Mouse (Mus musculus): ENCODE results near the gene 1700129C05Rik. TPM values are rescaled to one million over a fixed set of nuclear protein-coding genes. Genes with fewer than 3 reads are reported as not detected.
A peak's percentile ranks its signal among the peaks of the same experiment; 100 is the strongest.

The 1700129C05Rik gene
- not detected in 2 replicates for polyA plus RNA-seq (2016; fragmentation: Nextera tagmentation; extraction: Ambion mirVana)

DNA sequence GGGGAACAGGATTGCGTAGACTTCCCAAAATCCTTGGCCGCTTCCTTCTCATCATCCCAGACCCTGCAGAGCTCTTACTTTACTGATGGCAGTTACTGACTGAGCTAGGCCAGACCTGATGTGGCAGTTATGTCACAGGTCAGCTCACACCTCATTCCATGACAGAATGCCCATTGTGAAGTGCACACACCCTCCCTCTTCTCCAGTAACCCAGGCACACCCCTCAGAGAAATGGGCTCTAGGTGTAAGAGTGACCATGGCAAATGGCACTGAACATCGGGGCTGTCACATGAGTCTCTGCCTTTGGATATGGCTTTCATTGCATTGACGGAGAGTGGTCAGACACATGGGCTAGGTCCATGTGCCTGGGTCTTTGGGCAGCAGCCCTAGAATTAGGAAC, at the start of gene 1700129C05Rik:
1700129C05Rik (minus strand) TSS at position 101 of the 400 bp plus-strand sequence.
- no peak within 1 kb of the TSS for H3K4me3 ChIP-seq
- H3K36me3 ChIP-seq, result no peaks in the 10 kb centered on the region
- no peaks in the 10 kb centered on the region for H3K9me3 ChIP-seq (replicated peaks)
- H3K27me3 ChIP-seq (ENCODE audit: low read depth, poor library complexity, severe bottlenecking), result no peaks in the 10 kb centered on the region
- WGBS, result 91% methylated on average over 4 of the region's 4 CpGs
- no peak within 1 kb of the TSS for H3K27ac ChIP-seq (replicated peaks)
- no peak for DNase-seq (ENCODE audit: low spot score)
- H3K4me1 ChIP-seq, result no peaks in the 10 kb centered on the region

DNA sequence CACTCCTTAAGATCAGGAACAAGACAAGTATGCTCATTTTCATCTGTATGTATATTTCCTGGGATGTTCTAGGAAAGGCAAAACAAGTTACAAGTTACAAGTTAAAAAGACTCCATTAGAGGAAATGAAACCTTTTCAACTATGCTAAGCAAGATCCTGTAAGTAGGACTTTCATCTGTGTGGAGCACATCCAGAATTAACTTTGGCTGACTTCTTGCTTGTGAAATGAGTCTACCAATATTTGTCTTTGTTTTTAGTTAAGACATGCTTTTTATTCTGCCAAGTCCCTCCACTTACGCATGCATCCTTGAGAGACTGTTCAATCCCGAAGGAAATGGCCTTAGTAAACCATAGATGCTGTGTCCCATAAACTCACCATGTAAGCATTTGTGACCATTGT, 43.4 kb upstream of the 1700129C05Rik start:
- DNase-seq (ENCODE audit: low spot score), result no peak
- Histone ChIP-seq H3K4me3 (no peak overlapping the region), H3K27me3 (ENCODE audit: low read depth, poor library complexity, severe bottlenecking) (no peaks in the 10 kb centered on the region), H3K36me3 (no peaks in the 10 kb centered on the region), H3K4me1 (no peaks in the 10 kb centered on the region), H3K27ac (replicated peaks) (no peak overlapping the region), H3K9me3 (replicated peaks) (no peaks in the 10 kb centered on the region)
- 88% methylated on average over 2 of the region's 2 CpGs for WGBS

DNA sequence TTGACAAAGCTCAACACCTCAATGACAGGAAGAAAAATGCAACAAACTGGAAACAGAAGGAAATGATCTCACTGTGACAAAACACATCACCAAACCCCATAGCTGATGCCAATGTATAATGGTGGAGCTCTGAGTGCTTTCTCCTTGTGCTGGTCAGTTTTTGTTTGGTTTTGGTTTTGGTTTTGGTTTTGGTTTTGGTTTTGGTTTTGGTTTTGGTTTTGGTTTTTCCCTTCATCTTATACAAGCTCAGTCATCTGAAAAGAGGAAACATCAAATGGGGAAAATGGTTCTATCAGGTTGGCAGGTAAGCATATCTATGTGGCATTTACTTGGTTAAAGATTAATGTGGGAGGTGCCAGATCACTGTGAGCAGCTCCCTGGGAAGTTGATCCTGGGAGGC, 42.8 kb upstream of the 1700129C05Rik start:
- Histone ChIP-seq H3K27me3 (ENCODE audit: low read depth, poor library complexity, severe bottlenecking) (no peaks in the 10 kb centered on the region), H3K4me1 (no peaks in the 10 kb centered on the region), H3K4me3 (no peak overlapping the region), H3K36me3 (no peaks in the 10 kb centered on the region), H3K27ac (replicated peaks) (no peak overlapping the region), H3K9me3 (replicated peaks) (no peaks in the 10 kb centered on the region)
- DNase-seq (ENCODE audit: low spot score), result no peak

DNA sequence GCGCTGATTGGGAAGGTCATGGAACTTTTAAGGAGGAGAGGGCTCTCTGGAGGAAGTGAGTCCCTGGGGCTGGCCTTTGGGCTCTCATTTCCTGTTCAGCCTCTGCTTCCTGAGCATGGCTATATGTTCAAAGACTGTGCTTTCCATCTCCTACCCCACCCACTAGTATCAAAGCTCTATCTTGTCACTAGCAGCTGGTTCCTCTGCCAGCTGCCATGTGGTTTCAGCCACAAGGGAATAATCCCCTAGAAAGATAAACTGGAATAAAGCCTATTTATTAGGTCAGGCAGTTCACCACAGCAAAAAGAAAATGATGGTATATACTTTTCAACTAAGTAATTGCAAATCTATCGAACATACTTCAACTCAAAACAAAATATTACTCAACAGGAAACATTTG, 40.0 kb upstream of the 1700129C05Rik start:
- no peaks in the 10 kb centered on the region for H3K36me3 ChIP-seq
- WGBS, result 86% methylated on average over 2 of the region's 2 CpGs
- no peaks in the 10 kb centered on the region for H3K27me3 ChIP-seq (ENCODE audit: low read depth, poor library complexity, severe bottlenecking)
- no peaks in the 10 kb centered on the region for H3K4me1 ChIP-seq
- no peak for DNase-seq (ENCODE audit: low spot score)
- no peak overlapping the region for H3K27ac ChIP-seq (replicated peaks)
- no peaks in the 10 kb centered on the region for H3K9me3 ChIP-seq (replicated peaks)
- no peak overlapping the region for H3K4me3 ChIP-seq

DNA sequence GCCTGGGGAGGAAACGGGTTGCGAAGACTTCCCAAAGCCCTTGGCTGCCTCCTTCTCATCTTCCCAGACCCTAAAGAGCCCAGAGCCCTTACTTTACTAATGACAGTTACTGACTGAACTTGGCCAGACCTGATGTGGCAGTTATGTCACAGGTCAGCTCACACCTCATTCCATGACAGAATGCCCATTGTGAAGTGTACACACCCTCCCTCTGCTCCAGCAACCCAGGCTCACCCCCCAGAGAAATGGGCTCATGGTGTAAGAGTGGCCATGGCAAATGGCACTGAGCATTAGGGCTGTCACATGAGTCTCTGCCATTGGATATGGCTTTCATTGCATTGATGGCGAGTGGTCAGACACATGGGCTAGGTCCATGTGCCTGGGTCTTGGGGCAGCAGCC, 36.0 kb upstream of the 1700129C05Rik start, which contains the start of gene Gm5142:
Gm5142 (minus strand) TSS at position 101 of the 400 bp plus-strand sequence.
- Histone ChIP-seq H3K27me3 (ENCODE audit: low read depth, poor library complexity, severe bottlenecking) (no peaks in the 10 kb centered on the region), H3K4me1 (no peaks in the 10 kb centered on the region), H3K9me3 (replicated peaks) (no peaks in the 10 kb centered on the region), H3K4me3 (no peak within 1 kb of the TSS), H3K27ac (replicated peaks) (no peak within 1 kb of the TSS), H3K36me3 (no peaks in the 10 kb centered on the region)
- DNase-seq (ENCODE audit: low spot score), result no peak
- WGBS, result 90% methylated on average over 3 of the region's 3 CpGs

DNA sequence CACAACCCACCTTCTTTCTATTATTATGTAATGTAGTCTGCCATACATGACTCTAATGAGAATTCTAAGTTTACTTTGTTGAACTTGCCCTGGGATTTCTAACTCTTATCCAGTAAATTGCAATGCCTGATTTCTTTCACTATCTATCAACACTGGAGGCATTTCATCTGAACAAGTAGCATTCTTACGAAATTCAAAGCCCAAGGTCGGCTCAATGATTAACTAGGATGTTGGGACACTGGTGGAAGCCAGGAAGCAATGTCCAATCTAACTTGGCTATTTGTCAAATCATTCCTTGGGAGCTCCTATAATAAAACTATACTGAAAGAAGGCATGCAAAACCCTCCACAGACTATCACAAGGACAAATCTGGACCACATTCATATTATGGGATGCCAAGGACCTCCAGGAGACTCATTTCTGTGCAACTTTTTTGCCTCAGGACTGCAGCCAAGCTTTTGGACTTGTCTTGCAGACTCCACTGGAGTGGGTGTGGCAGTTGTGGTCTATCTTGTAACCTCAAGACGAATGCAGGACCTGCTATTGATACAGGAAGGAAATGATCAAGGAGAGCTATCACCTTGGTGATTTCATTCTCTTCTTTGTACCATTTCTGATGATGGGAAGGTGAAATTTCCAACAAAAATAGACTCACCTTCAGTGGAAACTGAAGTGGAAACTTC, 14.5 kb upstream of the 1700129C05Rik start:
- no peak for DNase-seq (ENCODE audit: low spot score)
- Histone ChIP-seq H3K9me3 (replicated peaks) (no peaks in the 10 kb centered on the region), H3K36me3 (no peaks in the 10 kb centered on the region), H3K4me3 (no peak overlapping the region), H3K4me1 (no peaks in the 10 kb centered on the region), H3K27me3 (ENCODE audit: low read depth, poor library complexity, severe bottlenecking) (no peaks in the 10 kb centered on the region), H3K27ac (replicated peaks) (no peak overlapping the region)
- 76% methylated on average over 3 of the region's 3 CpGs for WGBS

DNA sequence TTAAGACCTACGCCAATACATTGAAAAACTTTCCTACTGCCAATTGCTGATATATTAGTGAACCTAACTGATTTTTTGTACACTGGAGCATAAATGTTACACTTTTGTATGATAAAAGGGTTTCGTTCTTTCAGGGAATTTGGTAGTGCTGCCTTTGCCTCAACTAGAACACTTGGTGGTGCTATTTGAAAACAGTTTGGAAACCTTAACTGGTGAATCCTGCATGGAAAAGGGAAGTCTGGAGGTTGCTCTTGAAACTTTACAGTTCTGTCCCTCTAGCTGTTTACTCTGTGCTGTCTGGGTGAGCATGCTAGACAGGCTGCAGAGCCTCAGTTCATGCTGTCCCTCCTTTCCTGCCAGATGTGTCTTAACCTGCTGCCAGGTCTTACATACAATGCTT, 12.9 kb upstream of the 1700129C05Rik start:
- Histone ChIP-seq H3K36me3 (no peaks in the 10 kb centered on the region), H3K4me1 (no peaks in the 10 kb centered on the region), H3K27me3 (ENCODE audit: low read depth, poor library complexity, severe bottlenecking) (no peaks in the 10 kb centered on the region), H3K27ac (replicated peaks) (no peak overlapping the region), H3K4me3 (no peak overlapping the region), H3K9me3 (replicated peaks) (no peaks in the 10 kb centered on the region)
- WGBS, result 87% methylated on average over 2 of the region's 2 CpGs
- DNase-seq (ENCODE audit: low spot score), result no peak

DNA sequence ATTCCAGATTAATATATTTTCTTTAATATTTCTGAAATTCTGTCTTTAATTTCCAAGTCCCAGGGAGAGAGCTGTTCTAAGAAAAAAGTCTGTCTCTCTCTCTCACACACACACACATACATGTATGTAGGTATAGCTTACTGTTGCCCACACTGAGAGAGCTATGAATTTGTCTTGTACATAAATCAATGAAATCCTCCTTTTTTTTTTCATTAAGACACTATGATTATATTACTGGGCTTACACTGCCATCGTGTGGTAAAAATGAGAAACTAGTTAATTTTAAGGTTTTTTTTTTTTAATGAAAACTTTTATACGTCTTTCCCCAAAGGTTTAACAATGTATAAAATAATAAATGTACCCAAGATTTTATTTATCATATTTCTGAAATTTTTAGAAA, 28.4 kb downstream of the 1700129C05Rik start:
- Histone ChIP-seq H3K36me3 (no peaks in the 10 kb centered on the region), H3K4me1 (no peaks in the 10 kb centered on the region), H3K27ac (replicated peaks) (no peak overlapping the region), H3K4me3 (no peak overlapping the region), H3K27me3 (ENCODE audit: low read depth, poor library complexity, severe bottlenecking) (no peaks in the 10 kb centered on the region), H3K9me3 (replicated peaks) (no peaks in the 10 kb centered on the region)
- no peak for DNase-seq (ENCODE audit: low spot score)
- WGBS, result 10% methylated on average over 2 of the region's 2 CpGs

DNA sequence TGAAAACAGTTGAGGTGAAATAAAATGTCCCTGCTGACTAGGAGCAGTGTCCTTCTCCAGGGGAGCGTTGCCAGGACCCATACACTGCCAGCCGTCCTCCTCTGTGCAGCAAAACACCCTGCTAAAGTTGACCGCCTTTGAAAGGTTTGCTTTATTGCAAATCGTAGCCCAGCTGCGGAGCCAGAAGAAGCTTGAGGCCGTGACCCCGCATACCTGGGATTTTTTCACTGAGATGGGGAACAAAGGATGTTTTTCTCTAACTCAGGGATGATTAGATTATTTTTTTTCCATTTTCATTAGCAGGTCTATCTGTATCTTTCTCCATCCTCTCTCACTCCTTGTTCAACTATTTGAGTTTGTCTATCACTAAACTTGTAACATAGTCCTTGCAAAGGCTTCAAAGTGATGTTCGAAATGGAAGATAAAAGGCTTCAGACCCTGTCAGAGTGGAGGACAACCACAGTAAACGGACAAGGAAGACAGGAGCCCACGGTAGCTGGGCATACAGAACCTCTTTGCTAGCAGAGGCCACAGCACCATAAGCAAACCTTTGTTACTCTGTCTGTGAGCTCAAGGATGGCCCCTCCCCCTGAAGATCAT, 38.6 kb downstream of the 1700129C05Rik start:
- Histone ChIP-seq H3K4me1 (peaks cover 14% of the 10 kb centered on the region), H3K9me3 (replicated peaks) (no peaks in the 10 kb centered on the region), H3K4me3 (no peak overlapping the region), H3K27me3 (ENCODE audit: low read depth, poor library complexity, severe bottlenecking) (no peaks in the 10 kb centered on the region), H3K36me3 (no peaks in the 10 kb centered on the region), H3K27ac (replicated peaks) (peak overlapping the region; percentile 50; the same call in 1 of the 2 replicates)
- peak; percentile 20 for DNase-seq (ENCODE audit: low spot score)
- whole genome bisulfite sequencing, result 20% methylated on average over 10 of the region's 10 CpGs

DNA sequence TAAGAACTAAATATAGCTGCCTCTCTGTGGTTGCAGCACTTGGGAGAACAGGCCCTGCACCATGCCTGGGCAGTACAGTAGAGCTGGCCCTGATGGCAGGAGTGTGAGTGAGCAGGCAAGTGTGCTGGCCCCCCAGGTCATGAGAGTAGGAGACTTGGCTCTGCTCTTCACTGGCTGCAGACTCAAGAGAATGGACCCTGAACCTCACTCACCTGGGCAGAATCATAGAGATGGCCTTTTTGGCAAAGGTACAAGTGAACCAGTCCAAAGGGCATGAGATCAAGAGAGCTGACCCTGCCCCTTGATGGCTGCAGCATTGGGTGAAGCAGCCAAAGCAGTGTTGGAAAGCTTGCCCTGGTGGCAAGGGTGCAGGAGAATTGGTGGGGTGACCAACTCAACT, 49.1 kb downstream of the 1700129C05Rik start:
- Histone ChIP-seq H3K4me3 (no peak overlapping the region), H3K9me3 (replicated peaks) (no peaks in the 10 kb centered on the region), H3K27me3 (ENCODE audit: low read depth, poor library complexity, severe bottlenecking) (no peaks in the 10 kb centered on the region), H3K36me3 (no peaks in the 10 kb centered on the region), H3K4me1 (no peaks in the 10 kb centered on the region), H3K27ac (replicated peaks) (no peak overlapping the region)
- no peak for DNase-seq (ENCODE audit: low spot score)

DNA sequence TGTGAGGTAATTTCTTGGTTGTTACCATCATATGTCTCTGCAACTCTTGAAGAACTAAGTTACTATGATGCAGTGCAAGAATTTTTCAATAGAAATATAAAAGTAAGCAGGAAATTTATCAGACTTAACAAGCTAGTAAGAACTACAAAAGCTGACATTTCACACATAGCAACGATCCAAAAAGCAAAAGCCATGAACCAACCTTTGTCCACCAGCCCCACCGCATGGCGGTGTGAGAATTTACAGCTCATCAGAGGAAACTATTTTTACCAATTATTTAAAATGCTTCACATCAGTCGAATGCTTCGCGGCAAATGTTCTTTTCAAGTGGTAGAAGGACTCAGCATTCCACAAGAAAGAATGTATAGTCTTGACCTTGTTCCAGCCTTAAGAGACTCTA, 58.3 kb downstream of the 1700129C05Rik start:
- Histone ChIP-seq H3K9me3 (replicated peaks) (no peaks in the 10 kb centered on the region), H3K27ac (replicated peaks) (no peak overlapping the region), H3K27me3 (ENCODE audit: low read depth, poor library complexity, severe bottlenecking) (no peaks in the 10 kb centered on the region), H3K4me1 (no peaks in the 10 kb centered on the region), H3K4me3 (no peak overlapping the region), H3K36me3 (no peaks in the 10 kb centered on the region)
- WGBS, result 49% methylated on average over 6 of the region's 6 CpGs
- DNase-seq (ENCODE audit: low spot score), result peak; percentile 17

All from midbrain, embryonic 10.5 days (tissue).